Mouse (Mus musculus) G1E (cell line): ENCODE data around the gene Tmem231. TPM values are rescaled to one million over a fixed set of nuclear protein-coding genes. Genes with fewer than 3 reads are reported as not detected.
"Not testable (repeated sequence)": the region's sequence is repeated elsewhere in the genome, so short reads cannot be mapped to it uniquely, and the experiment has no call there.

ENCODE experiments used
- ATAC-seq: 2 replicates; pipeline ENCODE4 v1.8.0; 2016; ENCODE audit warnings: mild to moderate bottlenecking; ENCODE audit not compliant: insufficient number of reproducible peaks, poor library complexity, low FRiP score, severe bottlenecking; ENCODE audit errors: extremely low read depth
- DNase-seq: peaks from one replicate; pipeline ENCODE4 v3.0.0; 2012; ENCODE audit warnings: low spot score
- H3K27me3 ChIP-seq: 2 replicates; pipeline ENCODE4 v1.6.1; 2012; ENCODE audit warnings: mild to moderate bottlenecking, low read length, inconsistent platforms; ENCODE audit not compliant: insufficient read depth
- H3K36me3 ChIP-seq: replicated peaks from 2 replicates; pipeline ENCODE3; 2012; ENCODE audit warnings: mild to moderate bottlenecking, inconsistent platforms
- H3K4me1 ChIP-seq: 2 replicates; pipeline ENCODE4 v1.6.1; 2012; ENCODE audit warnings: low read depth, low read length, inconsistent platforms, mixed read lengths; ENCODE audit not compliant: insufficient read depth
- H3K4me3 ChIP-seq: 2 replicates; pipeline ENCODE4 v1.5.1; 2012; ENCODE audit warnings: low read depth, mild to moderate bottlenecking, inconsistent platforms, low read length, moderate library complexity, mixed read lengths
- H3K9me3 ChIP-seq: replicated peaks from 2 replicates; pipeline ENCODE4 v1.6.1; 2012; ENCODE audit warnings: inconsistent platforms
- CTCF ChIP-seq: IDR thresholded peaks from 2 replicates; pipeline ENCODE4 v1.5.1; 2012; ENCODE audit warnings: low read depth, low read length, inconsistent platforms, mixed read lengths
- GATA1 ChIP-seq: IDR thresholded peaks from 2 replicates; pipeline ENCODE4 v1.6.1; 2012; ENCODE audit warnings: borderline replicate concordance, low read length, inconsistent platforms, mixed read lengths
- GATA2 ChIP-seq: IDR thresholded peaks from 2 replicates; pipeline ENCODE4 v1.6.1; 2012; ENCODE audit warnings: low read depth, low read length, inconsistent platforms, borderline replicate concordance
- POLR2AphosphoS5 ChIP-seq: IDR thresholded peaks from 2 replicates; pipeline ENCODE4 v1.6.1; 2012; ENCODE audit warnings: low read depth, low read length, inconsistent platforms; ENCODE audit not compliant: insufficient replicate concordance
- TAL1 ChIP-seq: conservative IDR thresholded peaks from 2 replicates; pipeline ENCODE4 v1.6.1; 2012; ENCODE audit warnings: low read depth, low read length, inconsistent platforms, mixed read lengths
- polyA plus RNA-seq: library from polyadenylated mRNA; stranded (reverse); fragments of >175 nt; gene quantifications from 2 replicates; pipeline ENCODE4 v1.2.3, GENCODE M21; 2012
- total RNA-seq, 2 experiments: library from RNA; stranded (forward) in 1 of 2; stranded (reverse) in 1 of 2; fragments of 200-1000 nt in 1 of 2; fragments of >200 nt in 1 of 2; fragmentation: Nextera tagmentation in 1 of 2; gene quantifications; 2 replicates each; pipeline ENCODE4 v1.2.3; 2014 to 2017

Tmem231 gene
- total and polyA plus RNA-seq, 3 experiments: 8.8 to 15.2 (median 8.9) TPM

- DNase-seq (peak; percentile 59), ATAC-seq (no peak; the same call in 1 of the 2 replicates)
- TF ChIP-seq GATA1 (no peak), CTCF (no peak), GATA2 (no peak)
- Histone ChIP-seq H3K27me3 (no peaks in the 10 kb centered on the region), H3K4me1 (peaks cover 36% of the 10 kb centered on the region), H3K9me3 (no peaks in the 10 kb centered on the region), H3K4me3 (peak overlapping the region; percentile 98), H3K36me3 (peaks cover 36% of the 10 kb centered on the region)
Observed at GRCm38 (mm10) chr8:111941101-111941454, 7.4 kb upstream of the Tmem231 start.

GRCm38 (mm10) chr8:111940171-111941100 lies 6.8 kb upstream of the Tmem231 start, which contains the start of gene Gabarapl2:
Gene Gabarapl2 (plus strand): TSS chr8:111940703.
- ATAC-seq: peak; percentile 87
- H3K36me3 ChIP-seq: peaks cover 29% of the 10 kb centered on the region
- peak; percentile 93 for DNase-seq
- no peaks in the 10 kb centered on the region for H3K9me3 ChIP-seq
- no peaks in the 10 kb centered on the region for H3K27me3 ChIP-seq
- peak within 1 kb of the TSS; percentile 98 for H3K4me3 ChIP-seq
- H3K4me1 ChIP-seq: peaks cover 38% of the 10 kb centered on the region
- no peak for TF ChIP-seq POLR2AphosphoS5
- TF ChIP-seq CTCF: no peak
- TF ChIP-seq TAL1: no peak
- TF ChIP-seq GATA2: no peak
- TF ChIP-seq GATA1: no peak

GRCm38 (mm10) chr8:111939516-111940142 lies 5.9 kb upstream of the Tmem231 start:
- Histone ChIP-seq H3K36me3 (peaks cover 23% of the 10 kb centered on the region), H3K4me3 (peak overlapping the region; percentile 98), H3K4me1 (peaks cover 38% of the 10 kb centered on the region), H3K9me3 (no peaks in the 10 kb centered on the region), H3K27me3 (no peaks in the 10 kb centered on the region)
- peak; percentile 75 for DNase-seq
- TF ChIP-seq POLR2AphosphoS5 (no peak), GATA2 (no peak), CTCF (no peak)
- peak; percentile 90 for ATAC-seq

GRCm38 (mm10) chr8:111938076-111938985 lies 4.7 kb upstream of the Tmem231 start:
- not testable (repeated sequence) for H3K27me3 ChIP-seq, ATAC-seq, DNase-seq, H3K9me3 ChIP-seq, H3K4me3 ChIP-seq
- Histone ChIP-seq H3K4me1 (peaks cover 49% of the 10 kb centered on the region), H3K36me3 (peaks cover 11% of the 10 kb centered on the region)

- Histone ChIP-seq H3K36me3 (peaks cover 4% of the 10 kb centered on the region), H3K9me3 (no peaks in the 10 kb centered on the region), H3K27me3 (no peaks in the 10 kb centered on the region), H3K4me1 (peaks cover 59% of the 10 kb centered on the region), H3K4me3 (no peak overlapping the region)
- ATAC-seq (no peak), DNase-seq (no peak)
- TF ChIP-seq GATA2 (no peak), POLR2AphosphoS5 (no peak), GATA1 (no peak), CTCF (no peak), TAL1 (no peak)
Observed at GRCm38 (mm10) chr8:111937184-111937583, 3.5 kb upstream of the Tmem231 start.

- no peaks in the 10 kb centered on the region for H3K9me3 ChIP-seq
- ATAC-seq: no peak
- no peaks in the 10 kb centered on the region for H3K27me3 ChIP-seq
- peaks cover 66% of the 10 kb centered on the region for H3K4me1 ChIP-seq
- no peak overlapping the region for H3K4me3 ChIP-seq
- no peak for TF ChIP-seq GATA1
- TF ChIP-seq POLR2AphosphoS5: no peak
- no peak for TF ChIP-seq TAL1
- no peak for TF ChIP-seq CTCF
- TF ChIP-seq GATA2: no peak
- no peak for DNase-seq
- H3K36me3 ChIP-seq: peaks cover 3% of the 10 kb centered on the region
Observed at GRCm38 (mm10) chr8:111934201-111934600, 520 bp upstream of the Tmem231 start.
